Mouse (Mus musculus) heart, adult 2 months (tissue): ENCODE measurements at regions not wholly inside any gene's neighbourhood (a gene's known extent, or its start where the extent isn't known, plus 50 kb on each side); places are given as distances from the start of the nearest gene placed in this dataset.
A peak's percentile ranks its signal among the peaks of the same experiment; 100 is the strongest.

Source experiments
- DNase-seq, 2 experiments: peaks; one replicate each; pipeline ENCODE4 v3.0.0; 2021
- H3K27ac ChIP-seq: fragments of 200-600 bp; 2 replicates; pipeline ENCODE4 v1.8.1; 2022
- H3K27me3 ChIP-seq: fragments of 200-500 bp; 2 replicates; pipeline ENCODE4 v1.6.1; 2012; ENCODE audit warnings: mild to moderate bottlenecking, low read length, inconsistent platforms, mixed read lengths; ENCODE audit not compliant: control insufficient read depth, insufficient read depth
- H3K36me3 ChIP-seq: fragments of 200-500 bp; 2 replicates; pipeline ENCODE4 v1.6.1; 2012; ENCODE audit warnings: low read length, inconsistent platforms; ENCODE audit not compliant: control insufficient read depth, insufficient read depth
- H3K4me1 ChIP-seq: fragments of 200-500 bp; 2 replicates; pipeline ENCODE4 v1.6.1; 2011; ENCODE audit warnings: low read length; ENCODE audit not compliant: control insufficient read depth, insufficient read depth
- H3K4me3 ChIP-seq: fragments of 200-600 bp; 2 replicates; pipeline ENCODE4 v1.8.1; 2022
- H3K79me2 ChIP-seq: fragments of 200-500 bp; replicated peaks from 2 replicates; pipeline ENCODE4 v1.6.1; 2012; ENCODE audit warnings: mild to moderate bottlenecking, inconsistent platforms, low read length, moderate library complexity, mixed read lengths; ENCODE audit not compliant: control insufficient read depth, insufficient read depth
- H3K9ac ChIP-seq: fragments of 200-500 bp; 2 replicates; pipeline ENCODE4 v1.6.1; 2012; ENCODE audit warnings: low read depth, mild to moderate bottlenecking, control low read depth, inconsistent platforms, low read length, mixed read lengths
- CTCF ChIP-seq: fragments of 200-600 bp; IDR thresholded peaks from 2 replicates; pipeline ENCODE4 v1.8.1; 2022; ENCODE audit warnings: antibody characterized with exemption, mild to moderate bottlenecking, moderate library complexity
- EP300 ChIP-seq: fragments of 200-500 bp; IDR thresholded peaks from 2 replicates; pipeline ENCODE4 v1.6.1; 2011; ENCODE audit warnings: low read depth, low read length, control low read depth; ENCODE audit not compliant: insufficient read depth
- POLR2A ChIP-seq: fragments of 200-500 bp; IDR thresholded peaks from 2 replicates; pipeline ENCODE4 v1.6.1; 2011; ENCODE audit warnings: mild to moderate bottlenecking, low read depth, low read length, control low read depth; ENCODE audit not compliant: insufficient read depth
- WGBS: fragments of 180-500 bp; shearing (Covaris S2); methylation state at CpG from one replicate; pipeline ENCODE4 v1.1.7; 2018; 5-methylcytosine and 5-hydroxymethylcytosine counted together
- intact Hi-C: fragments of 180-260 bp; cut with DNase I; formaldehyde crosslinking; loops from one replicate; pipeline ENCODE4 v1.15.1; 2025

GRCm38 (mm10) chr5:51930416-51930815 lies 259.9 kb downstream of the Dhx15 start:
- no peak for DNase-seq
- no peak overlapping the region for H3K27ac ChIP-seq
- no peak overlapping the region for H3K4me3 ChIP-seq
- H3K4me1 ChIP-seq: no peaks in the 10 kb centered on the region
- H3K36me3 ChIP-seq: no peaks in the 10 kb centered on the region
- H3K79me2 ChIP-seq: no peaks in the 10 kb centered on the region
- intact Hi-C loops: no loop called here
- TF ChIP-seq CTCF: no peak
- no peak for TF ChIP-seq POLR2A
- TF ChIP-seq EP300: no peak
- WGBS: 79% methylated on average over 3 of the region's 3 CpGs
- H3K27me3 ChIP-seq: no peaks in the 10 kb centered on the region
- H3K9ac ChIP-seq: no peak overlapping the region

- DNase-seq: no peak
- Histone ChIP-seq H3K79me2 (no peaks in the 10 kb centered on the region), H3K27ac (no peak overlapping the region), H3K27me3 (no peaks in the 10 kb centered on the region), H3K36me3 (no peaks in the 10 kb centered on the region), H3K4me3 (no peak overlapping the region), H3K4me1 (no peaks in the 10 kb centered on the region), H3K9ac (no peak overlapping the region)
- TF ChIP-seq CTCF (no peak), EP300 (no peak), POLR2A (no peak)
- WGBS: 93% methylated on average over 3 of the region's 3 CpGs
- intact Hi-C loops: no loop called here
Measured at GRCm38 (mm10) chr5:51928801-51929200, 261.5 kb downstream of the Dhx15 start.

- no peak overlapping the region for H3K9ac ChIP-seq
- no peak for TF ChIP-seq EP300
- no peak for TF ChIP-seq POLR2A
- TF ChIP-seq CTCF: no peak
- no peaks in the 10 kb centered on the region for H3K27me3 ChIP-seq
- intact Hi-C loops: no loop called here
- H3K79me2 ChIP-seq: no peaks in the 10 kb centered on the region
- H3K4me1 ChIP-seq: peaks cover 1% of the 10 kb centered on the region; the same call in 1 of the 2 replicates
- 55% methylated on average over 7 of the region's 7 CpGs for WGBS
- no peaks in the 10 kb centered on the region for H3K36me3 ChIP-seq
- no peak overlapping the region for H3K4me3 ChIP-seq
- H3K27ac ChIP-seq: no peak overlapping the region
- no peak for DNase-seq
Measured at GRCm38 (mm10) chr5:51923417-51923816, 266.9 kb downstream of the Dhx15 start.

GRCm38 (mm10) chr5:51922973-51923372 lies 267.3 kb downstream of the Dhx15 start:
- H3K9ac ChIP-seq: no peak overlapping the region
- WGBS: 42% methylated on average over 5 of the region's 5 CpGs
- H3K4me3 ChIP-seq: no peak overlapping the region
- no peaks in the 10 kb centered on the region for H3K27me3 ChIP-seq
- intact Hi-C loops: no loop called here
- H3K79me2 ChIP-seq: no peaks in the 10 kb centered on the region
- H3K4me1 ChIP-seq: peaks cover 1% of the 10 kb centered on the region; the same call in 1 of the 2 replicates
- no peaks in the 10 kb centered on the region for H3K36me3 ChIP-seq
- DNase-seq: no peak
- TF ChIP-seq CTCF (no peak), POLR2A (no peak), EP300 (no peak)
- H3K27ac ChIP-seq: no peak overlapping the region

- H3K79me2 ChIP-seq: no peaks in the 10 kb centered on the region
- DNase-seq: no peak
- no peaks in the 10 kb centered on the region for H3K36me3 ChIP-seq
- intact Hi-C loops: no loop called here
- TF ChIP-seq CTCF (no peak), EP300 (no peak), POLR2A (no peak)
- 48% methylated on average over 7 of the region's 7 CpGs for WGBS
- H3K27me3 ChIP-seq: no peaks in the 10 kb centered on the region
- H3K27ac ChIP-seq: no peak overlapping the region
- no peak overlapping the region for H3K4me3 ChIP-seq
- H3K9ac ChIP-seq: no peak overlapping the region
- peaks cover 1% of the 10 kb centered on the region; the same call in 1 of the 2 replicates for H3K4me1 ChIP-seq
Measured at GRCm38 (mm10) chr5:51922494-51922893, 267.8 kb downstream of the Dhx15 start.

- DNase-seq: peak; percentile 24 to 34
- no peak overlapping the region for H3K4me3 ChIP-seq
- 25% methylated on average over 4 of the region's 4 CpGs for WGBS
- no peak overlapping the region for H3K9ac ChIP-seq
- H3K27ac ChIP-seq: no peak overlapping the region
- no peaks in the 10 kb centered on the region for H3K79me2 ChIP-seq
- H3K27me3 ChIP-seq: no peaks in the 10 kb centered on the region
- no peaks in the 10 kb centered on the region for H3K36me3 ChIP-seq
- intact Hi-C loops: no loop called here
- TF ChIP-seq CTCF (no peak), EP300 (no peak), POLR2A (no peak)
- H3K4me1 ChIP-seq: no peaks in the 10 kb centered on the region
Measured at GRCm38 (mm10) chr5:51917812-51918448, 272.4 kb downstream of the Dhx15 start.
